Mouse (Mus musculus) adrenal gland, postnatal 0 days (tissue): Measurements from ENCODE around the gene Immt. TPM values are rescaled to one million over a fixed set of nuclear protein-coding genes. Genes with fewer than 3 reads are reported as not detected.

Experiments
- polyA plus RNA-seq: library from polyadenylated mRNA; unstranded; fragments of >200 nt; fragmentation: Nextera tagmentation; extraction: Ambion mirVana; gene quantifications from 2 replicates; pipeline ENCODE4 v1.2.1, GENCODE M21; 2015

The Immt gene
- 93.2 and 179 TPM in 2 replicates for polyA plus RNA-seq

DNA sequence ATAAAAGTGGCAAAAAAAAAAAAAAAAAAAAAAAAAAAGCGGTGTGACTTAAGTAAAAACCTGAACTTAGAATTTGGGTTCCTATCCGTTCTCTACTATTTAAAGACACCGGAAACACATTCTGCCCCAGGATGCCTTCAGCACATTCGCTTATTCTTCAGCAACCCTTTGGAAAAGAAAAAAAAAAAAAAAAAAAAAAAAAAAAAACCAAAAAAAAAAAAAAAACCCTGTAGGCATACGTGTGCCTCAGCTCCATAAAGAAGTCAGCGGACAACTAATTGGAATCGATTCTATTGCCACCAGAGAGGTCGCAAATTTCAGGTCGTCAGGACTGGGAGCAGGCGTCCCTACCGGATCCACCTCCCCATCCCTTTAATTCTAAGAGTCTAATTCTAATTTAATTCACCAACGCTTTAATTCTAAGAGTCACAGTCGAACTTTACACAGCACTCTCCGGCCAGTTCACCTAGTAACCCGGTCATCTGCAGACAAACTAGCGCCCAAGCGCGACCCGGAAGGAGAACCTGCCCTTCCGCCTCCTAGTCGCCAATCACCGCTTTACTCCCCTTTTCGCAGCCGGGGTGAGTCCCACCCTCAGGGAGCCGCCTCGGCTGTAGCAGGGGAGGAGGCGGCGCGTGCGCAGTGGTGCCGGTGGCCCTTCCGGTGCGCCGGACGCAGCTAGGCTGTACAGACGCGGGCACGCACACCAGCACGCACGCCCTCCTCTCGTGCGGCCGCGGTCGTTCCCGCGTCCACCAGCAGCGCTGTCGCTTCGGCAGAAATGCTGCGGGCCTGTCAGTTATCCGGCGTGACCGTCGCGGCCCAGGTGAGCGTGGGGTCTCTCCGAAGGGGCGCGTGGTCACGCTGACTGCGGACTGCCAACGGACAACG, at the start of gene Immt:
Gene Immt (plus strand): TSS at position 642 of the 891 bp plus-strand sequence.

DNA sequence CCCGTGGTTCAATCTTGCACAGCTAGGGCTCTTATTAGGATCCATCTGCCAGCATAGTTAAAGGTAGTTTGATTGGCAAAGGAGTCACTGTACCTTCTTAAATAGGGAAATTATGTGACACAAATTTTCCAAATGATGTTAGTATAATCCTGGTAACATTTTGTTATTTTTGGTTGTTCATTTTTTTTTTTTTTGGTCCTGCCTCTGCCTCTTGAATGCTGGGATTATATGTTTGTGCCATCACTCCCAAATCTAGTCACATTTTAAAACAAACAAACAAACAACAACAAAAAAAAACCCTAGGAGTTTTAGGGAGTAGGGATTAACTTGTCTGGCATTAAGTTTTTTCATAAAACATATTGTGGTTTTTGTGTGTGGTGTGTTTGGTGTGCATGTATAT, 4.3 kb upstream of the Immt start, which contains the start of gene Mrpl35:
Gene Mrpl35 (minus strand): TSS at position 101 of the 400 bp plus-strand sequence.

DNA sequence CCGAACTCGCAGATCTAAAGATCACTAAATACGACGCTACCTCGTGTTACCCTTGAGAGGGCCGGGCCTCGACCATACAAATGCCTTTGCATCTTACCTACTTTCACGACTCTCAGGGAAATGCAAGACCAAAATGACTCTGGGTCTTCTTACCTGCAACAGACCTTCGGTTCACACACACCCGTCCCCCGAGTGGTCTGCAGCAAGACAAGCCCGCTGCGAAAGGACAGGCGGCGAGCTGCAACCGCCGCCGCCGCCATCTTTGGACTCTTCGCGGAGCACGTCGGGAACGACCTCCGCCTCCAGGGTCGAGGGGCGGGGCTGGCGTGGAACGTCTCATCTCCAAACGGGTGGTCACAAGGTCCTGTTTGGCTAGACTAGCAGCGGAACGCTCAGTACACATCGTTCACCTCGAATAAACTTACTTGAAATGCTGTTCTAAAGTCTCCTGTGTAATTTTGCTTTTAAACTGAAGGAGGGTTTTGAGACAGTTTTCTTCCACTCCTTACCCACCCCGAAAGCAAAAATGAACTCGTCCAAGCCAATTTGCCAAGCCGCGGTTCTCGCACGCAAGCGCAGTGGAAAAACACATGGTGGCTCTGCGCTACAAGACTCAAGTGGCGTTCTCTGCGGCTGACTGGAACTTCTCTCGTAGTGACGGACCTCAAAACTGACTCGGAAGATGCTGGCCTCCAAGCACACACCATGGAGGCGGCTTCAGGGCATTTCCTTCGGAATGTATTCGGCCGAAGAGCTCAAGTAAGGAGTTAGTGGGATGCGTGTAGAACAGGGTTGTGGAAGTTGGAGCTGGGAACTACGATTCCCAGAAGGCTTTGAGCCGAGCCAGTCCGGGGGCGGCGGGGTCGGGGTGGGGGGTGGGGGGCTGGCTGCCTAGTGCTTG, 77.6 kb downstream of the Immt start, which contains the start of the genes Ptcd3 and Polr1a:
Gene Ptcd3 (minus strand): TSS at position 270 of the 901 bp plus-strand sequence.
Gene Polr1a (plus strand): TSS at position 573 of the 901 bp plus-strand sequence.

Other genes starting within 250 kb of the Immt start
- 15.8 and 19.5 TPM in 2 replicates for gene Kdm3a, start 198.3 kb upstream of the Immt start, polyA plus RNA-seq
- gene Reep1, start 123.8 kb upstream of the Immt start, polyA plus RNA-seq, result 21.3 and 41.4 TPM in 2 replicates
- gene Mrpl35, start 4.4 kb upstream of the Immt start, polyA plus RNA-seq, result 93.4 and 135 TPM in 2 replicates
- 43.7 and 72.6 TPM in 2 replicates for gene Ptcd3, start 77.4 kb downstream of the Immt start, polyA plus RNA-seq
- 12.8 and 23.8 TPM in 2 replicates for gene Polr1a, start 77.7 kb downstream of the Immt start, polyA plus RNA-seq